Mouse (Mus musculus) lung, adult 2 months (tissue): Measurements from ENCODE around the gene Gm10100. TPM values are rescaled to one million over a fixed set of nuclear protein-coding genes. Genes with fewer than 3 reads are reported as not detected.
"Not testable (repeated sequence)": the region's sequence is repeated elsewhere in the genome, so short reads cannot be mapped to it uniquely, and the experiment has no call there.

Experiments
- DNase-seq: peaks from one replicate; pipeline ENCODE4 v3.0.0; 2022
- H3K4me1 ChIP-seq: fragments of 200-500 bp; 2 replicates; pipeline ENCODE4 v1.6.1; 2011; ENCODE audit warnings: low read length; ENCODE audit not compliant: control insufficient read depth, insufficient read depth
- H3K4me3 ChIP-seq: fragments of 200-500 bp; replicated peaks from 2 replicates; pipeline ENCODE3; 2011; ENCODE audit warnings: low read depth, mild to moderate bottlenecking, control low read depth, low read length; ENCODE audit errors: extremely low read depth
- CTCF ChIP-seq: fragments of 200-500 bp; IDR thresholded peaks from 2 replicates; pipeline ENCODE4 v1.5.1; 2011; ENCODE audit warnings: mild to moderate bottlenecking, low read length, control low read depth; ENCODE audit not compliant: insufficient read depth
- POLR2A ChIP-seq: fragments of 200-500 bp; IDR thresholded peaks from 2 replicates; pipeline ENCODE4 v1.6.1; 2011; ENCODE audit warnings: low read depth, mild to moderate bottlenecking, control low read depth, low read length, borderline replicate concordance; ENCODE audit errors: extremely low read depth
- WGBS: fragments of 180-500 bp; shearing (Covaris S2); methylation state at CpG from one replicate; pipeline ENCODE4 v1.1.7; 2018; 5-methylcytosine and 5-hydroxymethylcytosine counted together
- polyA plus RNA-seq: library from polyadenylated mRNA; depleted of rRNA; stranded (reverse); fragments of >200 nt; gene quantifications from 2 replicates; pipeline ENCODE4 v1.2.3, GENCODE M21; 2012

The Gm10100 gene
- polyA plus RNA-seq, 1 experiment = not detected

GRCm38 (mm10) chr10:77713734-77714133, 12.6 kb upstream of the Gm10100 start:
- 41% methylated on average over 4 of the region's 4 CpGs for WGBS

GRCm38 (mm10) chr10:77715507-77715906, 10.8 kb upstream of the Gm10100 start, which contains the start of gene Gm10142:
Gene Gm10142 (plus strand): TSS chr10:77715807.
- WGBS = 89% methylated on average over 1 of the region's 1 CpGs
- Histone ChIP-seq H3K4me1 (no peaks in the 10 kb centered on the region), H3K4me3 (no peak within 1 kb of the TSS)
- TF ChIP-seq CTCF (no peak), POLR2A (no peak)
- no peak for DNase-seq

More at GRCm38 (mm10) chr10:77713734-77714133, 12.6 kb upstream of the Gm10100 start:
- TF ChIP-seq CTCF (no peak), POLR2A (no peak)
- no peak for DNase-seq
- Histone ChIP-seq H3K4me3 (no peak overlapping the region), H3K4me1 (no peaks in the 10 kb centered on the region)

- not testable (repeated sequence) for H3K4me3 ChIP-seq, H3K4me1 ChIP-seq, DNase-seq
- 83% methylated on average over 1 of the region's 1 CpGs for WGBS
Measured at GRCm38 (mm10) chr10:77720299-77720698, 6.0 kb upstream of the Gm10100 start, which contains the start of gene Krtap12-1. Gene Krtap12-1 (plus strand): TSS chr10:77720599.

GRCm38 (mm10) chr10:77724855-77725254, 1.4 kb upstream of the Gm10100 start:
- WGBS = 72% methylated on average over 8 of the region's 8 CpGs
- Histone ChIP-seq H3K4me3 (no peak overlapping the region), H3K4me1 (no peaks in the 10 kb centered on the region)
- no peak for TF ChIP-seq CTCF
- no peak for DNase-seq

- no peak for TF ChIP-seq POLR2A
- TF ChIP-seq CTCF = no peak
- DNase-seq = no peak
- Histone ChIP-seq H3K4me1 (no peaks in the 10 kb centered on the region), H3K4me3 (no peak overlapping the region)
- 61% methylated on average over 4 of the region's 4 CpGs for WGBS
Measured at GRCm38 (mm10) chr10:77728280-77728679, 2.0 kb downstream of the Gm10100 start.

GRCm38 (mm10) chr10:77729241-77729640, 3.0 kb downstream of the Gm10100 start:
- no peak overlapping the region for H3K4me3 ChIP-seq
- TF ChIP-seq CTCF (peak; percentile 37), POLR2A (no peak)
- 46% methylated on average over 4 of the region's 4 CpGs for WGBS
- no peaks in the 10 kb centered on the region for H3K4me1 ChIP-seq
- no peak for DNase-seq

- Histone ChIP-seq H3K4me3 (no peak overlapping the region), H3K4me1 (no peaks in the 10 kb centered on the region)
- no peak for TF ChIP-seq POLR2A
- TF ChIP-seq CTCF = no peak
- 88% methylated on average over 1 of the region's 1 CpGs for WGBS
- DNase-seq = no peak
Measured at GRCm38 (mm10) chr10:77735928-77736327, 9.6 kb downstream of the Gm10100 start.

GRCm38 (mm10) chr10:77738929-77739328, 12.6 kb downstream of the Gm10100 start:
- DNase-seq = no peak
- H3K4me1 ChIP-seq = no peaks in the 10 kb centered on the region
- TF ChIP-seq CTCF (no peak), POLR2A (no peak)
- WGBS = 77% methylated on average over 4 of the region's 4 CpGs
- no peak overlapping the region for H3K4me3 ChIP-seq

GRCm38 (mm10) chr10:77741924-77742688, 15.8 kb downstream of the Gm10100 start, which contains the start of gene Gm18596:
Gene Gm18596 (minus strand): TSS chr10:77742638.
- DNase-seq, H3K4me1 ChIP-seq: not testable (repeated sequence)
- WGBS = 56% methylated on average over 5 of the region's 5 CpGs

GRCm38 (mm10) chr10:77750686-77751085, 24.4 kb downstream of the Gm10100 start:
- WGBS = 80% methylated on average over 1 of the region's 1 CpGs
- DNase-seq, H3K4me1 ChIP-seq, H3K4me3 ChIP-seq: not testable (repeated sequence)

More at GRCm38 (mm10) chr10:77741924-77742688, 15.8 kb downstream of the Gm10100 start, which contains the start of gene Gm18596:
- not testable (repeated sequence) for H3K4me3 ChIP-seq

GRCm38 (mm10) chr10:77751254-77751653, 25.0 kb downstream of the Gm10100 start, which contains the start of gene Gm9736:
Gene Gm9736 (minus strand): TSS chr10:77751354.
- H3K4me1 ChIP-seq, DNase-seq, H3K4me3 ChIP-seq: not testable (repeated sequence)
- WGBS = 63% methylated on average over 1 of the region's 1 CpGs

GRCm38 (mm10) chr10:77752312-77752711, 26.0 kb downstream of the Gm10100 start:
- H3K4me1 ChIP-seq, H3K4me3 ChIP-seq, DNase-seq: not testable (repeated sequence)
- WGBS = 44% methylated on average over 3 of the region's 3 CpGs
